Mouse (Mus musculus): Measurements from ENCODE around the gene Gcn1l1. TPM values are rescaled to one million over a fixed set of nuclear protein-coding genes. Genes with fewer than 3 reads are reported as not detected.

Gene Gcn1l1
- total and polyA plus RNA-seq, 3 experiments = 18.2 to 81.9 (median 62.9) TPM

- in situ Hi-C loops (cut with MboI; ENCODE audit: low pct_ligation_motif_present, low pct_unique_long_range_greater_than_20kb, low sequenced_read_pairs) = no loop called here
- Histone ChIP-seq H3K79me2 (replicated peaks; ENCODE audit: control insufficient read depth, extremely low read depth, insufficient read depth, poor library complexity, severe bottlenecking) (no peaks in the 10 kb centered on the region), H3K9ac (ENCODE audit: insufficient read depth, low read depth) (peak overlapping the region; percentile 42), H3K4me2 (ENCODE audit: insufficient read depth, low read depth, poor library complexity, severe bottlenecking) (peak overlapping the region; percentile 85; the same call in 1 of the 2 replicates), H3K27me3 (replicated peaks) (no peaks in the 10 kb centered on the region), H3K4me1 (ENCODE audit: control insufficient read depth in 1 of 2, insufficient read depth in 2 of 2) (peaks cover 6 to 13% of the 10 kb centered on the region in 2 experiments), H3K36me3 (replicated peaks in 1 of 2; ENCODE audit: control insufficient read depth in 1 of 2, insufficient read depth in 1 of 2, low read length in 1 of 2) (peaks cover 13 to 42% of the 10 kb centered on the region in 2 experiments), H3K9me3 (replicated peaks; ENCODE audit: low read length) (no peaks in the 10 kb centered on the region), H3K4me3 (replicated peaks in 1 of 3; ENCODE audit: low read depth in 2 of 3, low read length in 2 of 3, poor library complexity in 1 of 3) (no peak overlapping the region), H3K27ac (ENCODE audit: insufficient read depth, low read depth) (no peak overlapping the region)
- TF ChIP-seq IRF4 (IDR thresholded peaks at IDR 0.05; ENCODE audit: low read depth, low read length) (no peak), RAD21 (IDR thresholded peaks at IDR 0.05; ENCODE audit: low read depth, low read length) (no peak), MYC (IDR thresholded peaks at IDR 0.05; ENCODE audit: low read depth, low read length) (no peak), NELFE (IDR thresholded peaks at IDR 0.05; ENCODE audit: low read depth, low read length) (no peak), TCF12 (IDR thresholded peaks at IDR 0.05; ENCODE audit: low read depth, low read length) (no peak), ZNF384 (IDR thresholded peaks at IDR 0.05; ENCODE audit: low read depth, low read length) (no peak), ELF1 (IDR thresholded peaks at IDR 0.05; ENCODE audit: low read depth, low read length) (no peak), NRF1 (IDR thresholded peaks at IDR 0.05; ENCODE audit: low read depth, low read length) (no peak), MAFK (IDR thresholded peaks at IDR 0.05; ENCODE audit: insufficient replicate concordance, low read length) (no peak), USF2 (conservative IDR thresholded peaks at IDR 0.05; ENCODE audit: low read depth, low read length) (no peak), TBP (conservative IDR thresholded peaks at IDR 0.05; ENCODE audit: low read depth, low read length) (no peak), ZKSCAN1 (IDR thresholded peaks at IDR 0.05; ENCODE audit: borderline replicate concordance, low read depth, low read length) (no peak), E2F4 (IDR thresholded peaks at IDR 0.05; ENCODE audit: insufficient replicate concordance, low read depth, low read length) (no peak), GABPA (IDR thresholded peaks at IDR 0.05; ENCODE audit: insufficient replicate concordance, low read depth, low read length) (no peak), ETS1 (conservative IDR thresholded peaks at IDR 0.05; ENCODE audit: low read depth, low read length) (no peak), BHLHE40 (IDR thresholded peaks at IDR 0.05; ENCODE audit: low read depth, low read length) (no peak), KAT2A (IDR thresholded peaks at IDR 0.05; ENCODE audit: insufficient replicate concordance, low read length) (no peak), EP300 (IDR thresholded peaks at IDR 0.05; ENCODE audit: low read length) (no peak)
- no peak for DNase-seq (ENCODE audit: extremely low read depth)
- dilution Hi-C loops (cut with MboI; ENCODE audit: extremely low pct_ligation_motif_present, extremely low pct_unique_long_range_greater_than_20kb, low sequenced_read_pairs) = no loop called here
Observed at GRCm38 (mm10) chr5:115651821-115652220, 86.8 kb downstream of the Gcn1l1 start.

- Histone ChIP-seq H3K4me2 (ENCODE audit: insufficient read depth, low read depth, poor library complexity, severe bottlenecking) (peak overlapping the region; percentile 85), H3K9ac (ENCODE audit: insufficient read depth, low read depth) (peak overlapping the region; percentile 42), H3K9me3 (replicated peaks; ENCODE audit: low read length) (no peaks in the 10 kb centered on the region), H3K27me3 (replicated peaks) (no peaks in the 10 kb centered on the region), H3K79me2 (replicated peaks; ENCODE audit: control insufficient read depth, extremely low read depth, insufficient read depth, poor library complexity, severe bottlenecking) (no peaks in the 10 kb centered on the region), H3K4me1 (ENCODE audit: control insufficient read depth in 1 of 2, insufficient read depth in 2 of 2) (peaks cover 6 to 19% of the 10 kb centered on the region in 2 experiments), H3K4me3 (replicated peaks in 1 of 3; ENCODE audit: low read depth in 2 of 3, low read length in 2 of 3, poor library complexity in 1 of 3) (peak overlapping the region; percentile 47 to 58 (median 50)), H3K27ac (ENCODE audit: insufficient read depth, low read depth) (no peak overlapping the region), H3K36me3 (replicated peaks in 1 of 2; ENCODE audit: control insufficient read depth in 1 of 2, insufficient read depth in 1 of 2, low read length in 1 of 2) (peaks cover 5 to 33% of the 10 kb centered on the region in 2 experiments)
- in situ Hi-C loops (cut with MboI; ENCODE audit: low pct_ligation_motif_present, low pct_unique_long_range_greater_than_20kb, low sequenced_read_pairs) (no loop called here), dilution Hi-C loops (cut with MboI; ENCODE audit: extremely low pct_ligation_motif_present, extremely low pct_unique_long_range_greater_than_20kb, low sequenced_read_pairs) (no loop called here)
- DNase-seq (ENCODE audit: extremely low read depth) = peak; percentile 99
- TF ChIP-seq RCOR1 (conservative IDR thresholded peaks at IDR 0.05; ENCODE audit: low read depth, low read length) (no peak), TCF12 (IDR thresholded peaks at IDR 0.05; ENCODE audit: low read depth, low read length) (peak; percentile 87), GABPA (IDR thresholded peaks at IDR 0.05; ENCODE audit: insufficient replicate concordance, low read depth, low read length) (no peak), USF2 (conservative IDR thresholded peaks at IDR 0.05; ENCODE audit: low read depth, low read length) (no peak), JUND (conservative IDR thresholded peaks at IDR 0.05; ENCODE audit: low read depth, low read length) (no peak), HCFC1 (IDR thresholded peaks at IDR 0.05; ENCODE audit: low read depth, low read length) (peak; percentile 51; the same call in 1 of the 2 replicates), MYC (IDR thresholded peaks at IDR 0.05; ENCODE audit: low read depth, low read length) (0 out of 2 replicates have a peak, but pooled peaks have one; percentile 27), MEF2A (IDR thresholded peaks at IDR 0.05; ENCODE audit: borderline replicate concordance, low read depth, low read length) (0 out of 2 replicates have a peak, but pooled peaks have one; percentile 11), SIN3A (IDR thresholded peaks at IDR 0.05; ENCODE audit: low read length) (peak; percentile 95), POLR2AphosphoS2 (IDR thresholded peaks at IDR 0.05; ENCODE audit: low read depth, low read length) (no peak), ZC3H11A (IDR thresholded peaks at IDR 0.05; ENCODE audit: low read depth, low read length) (no peak), PAX5 (IDR thresholded peaks at IDR 0.05; ENCODE audit: low read length) (no peak), IRF4 (IDR thresholded peaks at IDR 0.05; ENCODE audit: low read depth, low read length) (peak; percentile 52; the same call in 1 of the 2 replicates), MAX (IDR thresholded peaks at IDR 0.05; ENCODE audit: low read length) (no peak), ELF1 (IDR thresholded peaks at IDR 0.05; ENCODE audit: low read depth, low read length) (peak; percentile 87), RAD21 (IDR thresholded peaks at IDR 0.05; ENCODE audit: low read depth, low read length) (peak; percentile 71), ETS1 (conservative IDR thresholded peaks at IDR 0.05; ENCODE audit: low read depth, low read length) (no peak), ZNF384 (IDR thresholded peaks at IDR 0.05; ENCODE audit: low read depth, low read length) (no peak), USF1 (IDR thresholded peaks at IDR 0.05; ENCODE audit: low read depth, low read length) (no peak)
Observed at GRCm38 (mm10) chr5:115652681-115653575, 87.9 kb downstream of the Gcn1l1 start.
